In the genomic region with DNA sequence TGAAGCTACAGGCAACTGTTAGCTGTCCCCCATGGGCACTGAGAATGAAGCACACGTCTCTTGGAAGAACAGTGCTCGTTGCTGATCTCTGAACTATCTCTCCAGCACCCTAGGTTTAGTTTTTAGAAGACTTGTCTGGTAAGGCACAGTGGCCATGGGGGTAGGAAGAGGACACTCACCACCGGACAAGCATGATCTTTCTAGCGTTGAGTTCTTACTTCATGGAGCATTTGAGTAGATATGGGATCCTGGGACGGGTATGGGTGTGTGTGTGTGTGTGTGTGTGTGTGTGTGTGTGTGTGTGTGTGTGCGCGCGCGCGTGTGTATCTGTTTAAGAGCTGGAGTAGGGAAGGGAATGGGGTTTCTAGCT, we compare ENCODE assay signal across 7 mouse cellular contexts. TPM values are rescaled to one million over a fixed set of nuclear protein-coding genes. Genes with fewer than 3 reads are reported as not detected.
DNase-seq lines count a peak whose midpoint lies in the region; ATAC-seq and TF ChIP-seq lines count a peak whose summit lies in the region.

Gene Cbarp, minus strand, starts transcription at position 170 of the 370 bp plus-strand sequence.

- TF ChIP-seq EP300 in lung, postnatal 0 days (IDR thresholded peaks at IDR 0.05) = no peak

- H3K9me3 ChIP-seq in lung, postnatal 0 days (ENCODE audit: low read length) = no peaks in the 10 kb centered on the region
- no peaks in the 10 kb centered on the region for H3K9me3 ChIP-seq in embryonic facial prominence, embryonic 13.5 days
- no peaks in the 10 kb centered on the region for H3K9me3 ChIP-seq in intestine, embryonic 16.5 days (ENCODE audit: control insufficient read depth, low read length)
- no peaks in the 10 kb centered on the region for H3K9me3 ChIP-seq in midbrain, embryonic 14.5 days (ENCODE audit: control insufficient read depth, low read length)

- peaks cover 15% of the 10 kb centered on the region for H3K27me3 ChIP-seq in lung, postnatal 0 days (replicated peaks; ENCODE audit: insufficient read depth, low read length)
- peaks cover 27% of the 10 kb centered on the region for H3K27me3 ChIP-seq in embryonic facial prominence, embryonic 13.5 days
- peaks cover 14% of the 10 kb centered on the region; the same call in 1 of the 2 replicates for H3K27me3 ChIP-seq in intestine, embryonic 16.5 days (replicated peaks; ENCODE audit: control insufficient read depth, insufficient read depth, low read length)
- H3K27me3 ChIP-seq in midbrain, embryonic 14.5 days (ENCODE audit: control insufficient read depth, insufficient read depth, low read length) = no peaks in the 10 kb centered on the region; the same call in 1 of the 2 replicates

- 76% methylated on average over 10 of the region's 10 CpGs for WGBS in lung, postnatal 0 days
- 75% methylated on average over 10 of the region's 10 CpGs for WGBS in embryonic facial prominence, embryonic 13.5 days
- whole genome bisulfite sequencing in intestine, embryonic 16.5 days = 64% methylated on average over 10 of the region's 10 CpGs
- WGBS in midbrain, embryonic 14.5 days = 78% methylated on average over 10 of the region's 10 CpGs

- H3K36me3 ChIP-seq in lung, postnatal 0 days (ENCODE audit: insufficient read depth, low read length) = no peaks in the 10 kb centered on the region
- H3K36me3 ChIP-seq in embryonic facial prominence, embryonic 13.5 days = peaks cover 24% of the 10 kb centered on the region
- peaks cover 10% of the 10 kb centered on the region; the same call in 1 of the 2 replicates for H3K36me3 ChIP-seq in intestine, embryonic 16.5 days (ENCODE audit: control insufficient read depth, insufficient read depth, low read length)
- peaks cover 30% of the 10 kb centered on the region for H3K36me3 ChIP-seq in midbrain, embryonic 14.5 days (ENCODE audit: control insufficient read depth, insufficient read depth, low read length)

- H3K9ac ChIP-seq in lung, postnatal 0 days (replicated peaks; ENCODE audit: low read depth) = peak within 1 kb of the TSS; percentile 23; the same call in 1 of the 2 replicates
- peak within 1 kb of the TSS; percentile 85 for H3K9ac ChIP-seq in embryonic facial prominence, embryonic 13.5 days
- peak within 1 kb of the TSS; percentile 78 for H3K9ac ChIP-seq in intestine, embryonic 16.5 days (ENCODE audit: low read depth, low read length)
- peak within 1 kb of the TSS; percentile 88; the same call in 1 of the 2 replicates for H3K9ac ChIP-seq in midbrain, embryonic 14.5 days (replicated peaks; ENCODE audit: low read length)

- peak within 1 kb of the TSS; percentile 82 for H3K27ac ChIP-seq in lung, postnatal 0 days (ENCODE audit: low read length)
- H3K27ac ChIP-seq in embryonic facial prominence, embryonic 13.5 days = peak within 1 kb of the TSS; percentile 81
- peak within 1 kb of the TSS; percentile 80 for H3K27ac ChIP-seq in intestine, embryonic 16.5 days (ENCODE audit: low read length)
- H3K27ac ChIP-seq in midbrain, embryonic 14.5 days (replicated peaks; ENCODE audit: low read depth, low read length) = peak within 1 kb of the TSS; percentile 94

- H3K4me3 ChIP-seq in lung, postnatal 0 days (ENCODE audit: low read depth, low read length) = peak within 1 kb of the TSS; percentile 26
- peak within 1 kb of the TSS; percentile 70 for H3K4me3 ChIP-seq in embryonic facial prominence, embryonic 13.5 days
- H3K4me3 ChIP-seq in intestine, embryonic 16.5 days (ENCODE audit: low read length) = peak within 1 kb of the TSS; percentile 67
- H3K4me3 ChIP-seq in midbrain, embryonic 14.5 days (replicated peaks; ENCODE audit: low read depth, low read length) = peak within 1 kb of the TSS; percentile 80

- H3K4me1 ChIP-seq in lung, postnatal 0 days (ENCODE audit: insufficient read depth, low read depth, low read length) = peaks cover 16% of the 10 kb centered on the region; the same call in 1 of the 2 replicates
- H3K4me1 ChIP-seq in embryonic facial prominence, embryonic 13.5 days = peaks cover 61% of the 10 kb centered on the region
- H3K4me1 ChIP-seq in intestine, embryonic 16.5 days (ENCODE audit: control insufficient read depth, insufficient read depth, low read length) = peaks cover 62% of the 10 kb centered on the region
- H3K4me1 ChIP-seq in midbrain, embryonic 14.5 days (ENCODE audit: control insufficient read depth, insufficient read depth, low read length) = peaks cover 38% of the 10 kb centered on the region

- no peak for DNase-seq in lung, postnatal 0 days (ENCODE audit: low spot score)
- no peak for DNase-seq in lung, adult 18-20 months
- DNase-seq in midbrain, embryonic 14.5 days = no peak
- no peak for DNase-seq in spleen, adult 18-20 months

- peak within 1 kb of the TSS; percentile 87 for H3K4me2 ChIP-seq in lung, postnatal 0 days (replicated peaks; ENCODE audit: low read depth, low read length)
- H3K4me2 ChIP-seq in embryonic facial prominence, embryonic 13.5 days = peak within 1 kb of the TSS; percentile 99
- H3K4me2 ChIP-seq in intestine, embryonic 16.5 days (ENCODE audit: low read depth, low read length) = peak within 1 kb of the TSS; percentile 98
- peak within 1 kb of the TSS; percentile 94 for H3K4me2 ChIP-seq in midbrain, embryonic 14.5 days (ENCODE audit: low read length)

- ATAC-seq in lung, postnatal 0 days = no peak
- ATAC-seq in embryonic facial prominence, embryonic 13.5 days (ENCODE audit: insufficient number of reproducible peaks, insufficient read depth, low FRiP score, low TSS enrichment, low read depth) = no peak
- no peak for ATAC-seq in intestine, embryonic 16.5 days
- ATAC-seq in midbrain, embryonic 14.5 days (ENCODE audit: low FRiP score, low TSS enrichment) = no peak
- ATAC-seq in megakaryocyte progenitor cell, adult 5-6 weeks (replicated peaks; ENCODE audit: poor library complexity) = no peak

- TF ChIP-seq CTCF in lung, postnatal 0 days (IDR thresholded peaks at IDR 0.05) = no peak

RNA-seq across cellular contexts. Expression of gene Cbarp, which starts in this region (rescaled TPM):
- polyA plus RNA-seq in lung, postnatal 0 days (2015; fragmentation: Nextera tagmentation; extraction: Ambion mirVana) = 5.1 and 5.5 TPM in 2 replicates
- polyA plus RNA-seq in embryonic facial prominence, embryonic 13.5 days (2015; fragmentation: Nextera tagmentation; extraction: Ambion mirVana) = 6.8 and 9.8 TPM in 2 replicates
- 5.1 TPM in 2 replicates for polyA plus RNA-seq in intestine, embryonic 16.5 days (2015; fragmentation: Nextera tagmentation; extraction: Ambion mirVana)
- 78.9 and 101 TPM in 2 replicates for polyA plus RNA-seq in midbrain, embryonic 14.5 days (2014; fragmentation: Nextera tagmentation; extraction: Ambion mirVana)
- total RNA-seq in megakaryocyte progenitor cell, adult 5-6 weeks (2015) = 3.8 and 4.8 TPM in 2 replicates
- total RNA-seq in megakaryocyte progenitor cell, adult 5-6 weeks (2017) = 2.0 and 2.2 TPM in 2 replicates

Comparison
In these comparisons a context has a peak if more than half of its experiments do, and no peak if none do; other contexts are left out.
1. H3K4me3 ChIP-seq: peak in every context shown above with its lines; median percentile 80 in midbrain, embryonic 14.5 days; 70 in embryonic facial prominence, embryonic 13.5 days; 67 in intestine, embryonic 16.5 days; 26 in lung, postnatal 0 days.
2. H3K9ac ChIP-seq: peak in every context shown above with its lines; median percentile 88 in midbrain, embryonic 14.5 days; 85 in embryonic facial prominence, embryonic 13.5 days; 78 in intestine, embryonic 16.5 days; 23 in lung, postnatal 0 days.